Mouse (Mus musculus): ENCODE data around the gene Ntrk3. TPM values are rescaled to one million over a fixed set of nuclear protein-coding genes. Genes with fewer than 3 reads are reported as not detected.

The Ntrk3 gene
- polyA plus RNA-seq, 1 experiment = 75.7 TPM

DNA sequence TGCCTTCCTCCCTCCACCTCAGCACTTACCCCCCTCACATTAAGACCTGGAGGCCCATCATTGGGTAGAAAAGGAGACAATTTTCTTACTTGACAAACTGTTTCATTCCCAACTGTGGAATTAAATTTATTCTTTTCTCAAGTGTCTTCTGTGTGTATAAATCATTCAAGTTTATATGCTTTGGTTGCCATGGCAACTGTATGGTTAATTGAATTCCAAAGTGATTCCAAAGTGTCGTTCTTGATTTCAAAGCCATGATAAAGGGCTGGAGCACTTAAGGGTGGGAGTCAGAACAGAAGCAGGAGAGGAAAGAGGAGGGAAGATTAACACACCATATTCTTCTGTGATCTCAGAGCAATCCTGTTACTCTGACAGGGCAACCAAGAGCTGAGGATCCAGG lies 572.3 kb downstream of the Ntrk3 start:
- Histone ChIP-seq H3K27ac (ENCODE audit: insufficient read depth, low read length) (no peak overlapping the region), H3K4me3 (ENCODE audit: insufficient read depth, low read length) (no peak overlapping the region), H3K4me1 (ENCODE audit: control insufficient read depth, insufficient read depth, low read length) (no peaks in the 10 kb centered on the region; the same call in 1 of the 2 replicates)
- TF ChIP-seq POLR2A (IDR thresholded peaks at IDR 0.05; ENCODE audit: extremely low read depth, insufficient read depth, low read length) (no peak), CTCF (IDR thresholded peaks at IDR 0.05; ENCODE audit: extremely low read depth, insufficient read depth, low read length) (no peak)

DNA sequence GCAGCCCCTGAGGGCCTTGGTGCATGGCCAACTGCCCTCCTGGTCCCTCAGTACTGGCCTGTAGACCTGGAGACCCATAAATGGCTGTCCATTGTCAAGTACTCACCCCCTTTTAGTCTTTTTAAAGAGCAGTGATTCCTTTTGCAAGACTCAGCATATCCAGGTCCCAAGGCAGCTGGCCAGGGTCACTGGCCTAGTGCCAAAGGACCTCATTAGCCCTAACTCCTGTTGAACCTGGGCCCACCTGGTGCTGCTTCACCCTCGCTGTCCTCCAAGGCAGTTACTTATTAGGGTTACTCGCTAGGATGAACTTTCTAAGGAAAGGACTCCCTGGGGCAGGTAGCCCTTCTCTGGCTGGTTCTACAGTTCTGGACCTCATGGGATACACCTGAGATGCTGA lies 579.9 kb downstream of the Ntrk3 start:
- no peak overlapping the region for H3K27ac ChIP-seq (ENCODE audit: insufficient read depth, low read length)
- H3K4me3 ChIP-seq (ENCODE audit: insufficient read depth, low read length) = no peak overlapping the region
- no peaks in the 10 kb centered on the region for H3K4me1 ChIP-seq (ENCODE audit: control insufficient read depth, insufficient read depth, low read length)
- TF ChIP-seq POLR2A (IDR thresholded peaks at IDR 0.05; ENCODE audit: extremely low read depth, insufficient read depth, low read length) (no peak), CTCF (IDR thresholded peaks at IDR 0.05; ENCODE audit: extremely low read depth, insufficient read depth, low read length) (no peak)

DNA sequence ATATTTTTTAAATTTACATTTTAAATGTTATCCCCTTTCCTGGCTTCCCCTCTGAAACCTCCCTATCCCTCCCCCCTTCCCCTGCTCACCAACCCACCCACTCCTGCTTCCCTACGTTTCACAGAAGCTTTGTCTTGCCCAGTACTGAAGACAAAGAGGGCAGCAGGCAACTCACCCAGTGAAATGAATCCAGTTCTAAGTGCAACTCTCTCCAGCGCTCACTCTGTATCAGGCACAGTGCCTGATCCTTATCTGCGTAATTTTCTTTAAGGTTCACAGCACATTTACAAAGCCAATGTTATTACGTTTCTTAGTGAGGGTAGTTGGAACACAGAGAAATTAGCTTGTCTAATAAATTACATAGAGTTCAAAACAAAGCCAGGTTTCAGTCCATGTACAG lies 592.6 kb downstream of the Ntrk3 start:
- H3K4me3 ChIP-seq (ENCODE audit: insufficient read depth, low read length) = no peak overlapping the region
- no peak overlapping the region for H3K27ac ChIP-seq (ENCODE audit: insufficient read depth, low read length)
- H3K4me1 ChIP-seq (ENCODE audit: control insufficient read depth, insufficient read depth, low read length) = no peaks in the 10 kb centered on the region
- TF ChIP-seq POLR2A (IDR thresholded peaks at IDR 0.05; ENCODE audit: extremely low read depth, insufficient read depth, low read length) (no peak), CTCF (IDR thresholded peaks at IDR 0.05; ENCODE audit: extremely low read depth, insufficient read depth, low read length) (no peak)

DNA sequence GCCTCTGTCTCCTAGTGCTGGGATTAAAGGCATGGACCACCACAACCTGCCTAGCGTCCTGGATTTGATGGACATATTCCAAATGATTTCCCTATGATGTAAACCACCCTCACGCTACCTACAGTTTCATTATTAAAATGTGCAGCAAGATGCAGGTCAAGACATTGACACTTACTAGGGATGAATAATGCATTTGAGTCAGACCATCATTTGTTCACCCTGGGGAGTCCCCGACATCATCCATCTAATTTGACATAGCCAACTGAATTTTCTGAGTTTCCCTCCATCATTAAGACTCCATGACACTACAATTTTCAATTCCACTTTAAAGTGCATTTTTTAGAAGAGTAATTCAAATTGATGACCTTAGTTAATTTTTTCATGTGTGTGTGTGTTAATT lies 593.0 kb downstream of the Ntrk3 start:
- Histone ChIP-seq H3K4me1 (ENCODE audit: control insufficient read depth, insufficient read depth, low read length) (no peaks in the 10 kb centered on the region), H3K27ac (ENCODE audit: insufficient read depth, low read length) (no peak overlapping the region), H3K4me3 (ENCODE audit: insufficient read depth, low read length) (no peak overlapping the region)
- TF ChIP-seq POLR2A (IDR thresholded peaks at IDR 0.05; ENCODE audit: extremely low read depth, insufficient read depth, low read length) (no peak), CTCF (IDR thresholded peaks at IDR 0.05; ENCODE audit: extremely low read depth, insufficient read depth, low read length) (no peak)

DNA sequence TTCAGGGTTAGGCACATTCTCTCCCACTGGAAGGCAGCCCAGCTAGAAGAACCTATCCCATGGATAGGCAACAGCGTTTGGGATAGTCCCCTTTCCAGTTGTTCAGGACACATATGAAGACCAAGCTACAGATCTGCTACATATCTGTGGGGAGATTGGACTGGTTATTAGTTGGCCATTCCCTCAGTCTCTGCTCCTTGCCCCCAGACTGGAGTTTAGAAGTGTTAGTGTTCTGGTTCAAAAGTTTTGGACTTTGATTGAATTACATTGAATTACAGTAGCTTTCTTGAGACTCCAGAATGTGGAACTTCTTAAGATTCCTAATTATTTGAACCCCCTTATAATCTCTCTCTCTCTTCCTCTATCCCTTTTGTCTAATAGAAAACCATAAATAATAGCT lies 607.8 kb downstream of the Ntrk3 start:
- Histone ChIP-seq H3K27ac (ENCODE audit: insufficient read depth, low read length) (no peak overlapping the region), H3K4me3 (ENCODE audit: insufficient read depth, low read length) (no peak overlapping the region), H3K4me1 (ENCODE audit: control insufficient read depth, insufficient read depth, low read length) (no peaks in the 10 kb centered on the region)
- TF ChIP-seq POLR2A (IDR thresholded peaks at IDR 0.05; ENCODE audit: extremely low read depth, insufficient read depth, low read length) (no peak), CTCF (IDR thresholded peaks at IDR 0.05; ENCODE audit: extremely low read depth, insufficient read depth, low read length) (no peak)

Other genes starting within 250 kb of the Ntrk3 start
- 65.0 and 69.2 TPM in 2 replicates for gene Mrps11, start 45.1 kb upstream of the Ntrk3 start, polyA plus RNA-seq (2012; rRNA removed)
- gene Mrpl46, start 45.5 kb upstream of the Ntrk3 start, polyA plus RNA-seq (2012; rRNA removed) = 36.0 and 37.6 TPM in 2 replicates
- gene Det1, start 109.3 kb upstream of the Ntrk3 start, polyA plus RNA-seq (2012; rRNA removed) = 6.1 and 6.3 TPM in 2 replicates
- 21.8 and 22.7 TPM in 2 replicates for gene Aen, start 157.8 kb upstream of the Ntrk3 start, polyA plus RNA-seq (2012; rRNA removed)
- gene Isg20, start 175.4 kb upstream of the Ntrk3 start, polyA plus RNA-seq (2012; rRNA removed) = 2.4 and 2.9 TPM in 2 replicates